Mouse (Mus musculus) limb, embryonic 15.5 days (tissue): ENCODE results near the gene Smarcd3. TPM values are rescaled to one million over a fixed set of nuclear protein-coding genes. Genes with fewer than 3 reads are reported as not detected.

Experiments used
- ATAC-seq: fragments of 200-750 bp; cut with Nextera tagmentation; 2 replicates; pipeline ENCODE4 v1.8.0; 2017; ENCODE audit warnings: low read depth, moderate TSS enrichment; ENCODE audit not compliant: insufficient number of reproducible peaks, low FRiP score, low TSS enrichment
- H3K27ac ChIP-seq: fragments of 300-500 bp; sonication (generic); 2 replicates; pipeline ENCODE4 v1.5.1; 2015; ENCODE audit warnings: moderate library complexity, mild to moderate bottlenecking, inconsistent platforms
- H3K27me3 ChIP-seq: fragments of 300-500 bp; sonication (generic); 2 replicates; pipeline ENCODE4 v1.6.1; 2015; ENCODE audit warnings: inconsistent platforms
- H3K36me3 ChIP-seq: fragments of 300-500 bp; sonication (generic); 2 replicates; pipeline ENCODE4 v1.6.1; 2015; ENCODE audit warnings: inconsistent platforms
- H3K4me1 ChIP-seq: fragments of 300-500 bp; sonication (generic); 2 replicates; pipeline ENCODE4 v1.6.1; 2015; ENCODE audit warnings: inconsistent platforms
- H3K4me2 ChIP-seq: fragments of 300-500 bp; sonication (generic); 2 replicates; pipeline ENCODE4 v1.6.1; 2015; ENCODE audit warnings: mild to moderate bottlenecking, inconsistent platforms
- H3K4me3 ChIP-seq: fragments of 300-500 bp; sonication (generic); 2 replicates; pipeline ENCODE4 v1.5.1; 2015; ENCODE audit warnings: mild to moderate bottlenecking, inconsistent platforms
- H3K9ac ChIP-seq: fragments of 300-500 bp; sonication (generic); 2 replicates; pipeline ENCODE4 v1.6.1; 2015; ENCODE audit warnings: inconsistent platforms
- H3K9me3 ChIP-seq: fragments of 300-500 bp; sonication (generic); 2 replicates; pipeline ENCODE4 v1.6.1; 2016; ENCODE audit warnings: inconsistent platforms
- WGBS: fragments of 180-500 bp; shearing (Covaris S2); methylation state at CpG from one replicate; pipeline ENCODE4 v1.1.7; 2015; 5-methylcytosine and 5-hydroxymethylcytosine counted together
- polyA plus RNA-seq: library from polyadenylated mRNA; unstranded; fragments of >200 nt; fragmentation: Nextera tagmentation; extraction: Ambion mirVana; gene quantifications from 2 replicates; pipeline ENCODE4 v1.2.1, GENCODE M21; 2015

Smarcd3 gene
- 32.4 and 37.2 TPM in 2 replicates for polyA plus RNA-seq

GRCm38 (mm10) chr5:24623986-24624821, at the start of gene Smarcd3:
Gene Smarcd3, minus strand, starts transcription at chr5:24624411.
- no peak for ATAC-seq
- H3K27ac ChIP-seq = no peak within 1 kb of the TSS
- no peaks in the 10 kb centered on the region for H3K36me3 ChIP-seq
- no peaks in the 10 kb centered on the region for H3K9me3 ChIP-seq
- H3K27me3 ChIP-seq = peaks cover 17% of the 10 kb centered on the region; the same call in 1 of the 2 replicates
- peak within 1 kb of the TSS; percentile 52 for H3K4me3 ChIP-seq
- 0 out of 2 replicates have a peak within 1 kb of the TSS, but pooled peaks have one; percentile 20 for H3K9ac ChIP-seq
- peak within 1 kb of the TSS; percentile 90 for H3K4me2 ChIP-seq
- peaks cover 32% of the 10 kb centered on the region for H3K4me1 ChIP-seq
- WGBS = 3% methylated on average over 29 of the region's 37 CpGs

DNA sequence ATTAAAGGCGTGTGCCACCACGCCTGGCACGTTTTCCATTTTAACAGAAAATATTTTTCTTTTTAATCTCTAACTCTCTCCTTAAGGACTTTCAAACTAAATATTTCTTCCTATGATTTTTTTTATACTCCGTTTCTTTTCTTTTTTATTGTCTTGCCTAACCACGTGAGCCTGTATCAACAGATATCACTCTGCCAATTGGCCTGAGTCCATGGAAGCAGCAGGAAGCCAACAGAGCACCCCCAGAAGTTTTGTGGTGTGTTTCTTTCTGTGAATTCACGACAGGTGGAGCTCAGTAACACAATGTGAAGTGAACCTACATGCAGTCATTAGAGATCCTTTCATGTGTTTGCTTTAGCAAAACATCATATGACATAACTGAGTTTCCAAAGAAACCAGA, 37.2 kb upstream of the Smarcd3 start:
- ATAC-seq = no peak

GRCm38 (mm10) chr5:24659708-24660423, 35.7 kb upstream of the Smarcd3 start:
- Histone ChIP-seq H3K9me3 (no peaks in the 10 kb centered on the region), H3K27ac (no peak overlapping the region), H3K27me3 (no peaks in the 10 kb centered on the region), H3K9ac (no peak overlapping the region), H3K4me1 (no peaks in the 10 kb centered on the region), H3K36me3 (no peaks in the 10 kb centered on the region), H3K4me3 (no peak overlapping the region), H3K4me2 (no peak overlapping the region)
- ATAC-seq = no peak
- 74% methylated on average over 4 of the region's 4 CpGs for WGBS

More for the DNA sequence above, 37.2 kb upstream of the Smarcd3 start:
- Histone ChIP-seq H3K27ac (no peak overlapping the region), H3K27me3 (no peaks in the 10 kb centered on the region), H3K36me3 (no peaks in the 10 kb centered on the region), H3K4me1 (no peaks in the 10 kb centered on the region), H3K9me3 (no peaks in the 10 kb centered on the region), H3K9ac (no peak overlapping the region), H3K4me3 (no peak overlapping the region), H3K4me2 (no peak overlapping the region)
- WGBS = 64% methylated on average over 6 of the region's 6 CpGs

- no peak overlapping the region for H3K27ac ChIP-seq
- H3K36me3 ChIP-seq = no peaks in the 10 kb centered on the region
- H3K4me1 ChIP-seq = no peaks in the 10 kb centered on the region
- H3K9ac ChIP-seq = no peak overlapping the region
- no peaks in the 10 kb centered on the region for H3K27me3 ChIP-seq
- H3K4me2 ChIP-seq = no peak overlapping the region
- 17% methylated on average over 2 of the region's 2 CpGs for WGBS
- ATAC-seq = no peak
- no peak overlapping the region for H3K4me3 ChIP-seq
- H3K9me3 ChIP-seq = no peaks in the 10 kb centered on the region
Observed at GRCm38 (mm10) chr5:24657113-24657512, 32.9 kb upstream of the Smarcd3 start.

DNA sequence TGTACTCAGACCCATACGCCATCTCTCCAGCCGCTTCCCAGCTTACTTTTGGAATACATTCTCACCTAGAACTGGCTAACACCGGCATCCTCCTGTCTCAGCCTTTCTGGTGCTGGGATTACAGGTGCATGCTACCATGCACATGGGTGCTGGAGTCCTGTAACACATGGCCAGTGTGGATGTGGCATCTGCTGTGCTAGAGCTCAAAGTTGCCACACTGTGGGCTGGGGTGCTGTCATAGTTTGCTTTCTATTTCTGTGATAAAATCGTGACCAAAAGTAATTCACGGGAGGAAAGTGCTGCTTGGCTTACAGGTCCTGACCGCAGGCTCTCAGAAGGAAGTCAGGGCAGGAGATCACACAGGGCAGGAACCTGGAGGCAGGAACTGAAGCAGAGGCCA, 30.3 kb upstream of the Smarcd3 start:
- no peak for ATAC-seq
- Histone ChIP-seq H3K27ac (no peak overlapping the region), H3K4me1 (no peaks in the 10 kb centered on the region), H3K4me2 (no peak overlapping the region), H3K36me3 (no peaks in the 10 kb centered on the region), H3K27me3 (no peaks in the 10 kb centered on the region), H3K9ac (no peak overlapping the region), H3K9me3 (no peaks in the 10 kb centered on the region), H3K4me3 (no peak overlapping the region)
- 81% methylated on average over 6 of the region's 6 CpGs for WGBS

DNA sequence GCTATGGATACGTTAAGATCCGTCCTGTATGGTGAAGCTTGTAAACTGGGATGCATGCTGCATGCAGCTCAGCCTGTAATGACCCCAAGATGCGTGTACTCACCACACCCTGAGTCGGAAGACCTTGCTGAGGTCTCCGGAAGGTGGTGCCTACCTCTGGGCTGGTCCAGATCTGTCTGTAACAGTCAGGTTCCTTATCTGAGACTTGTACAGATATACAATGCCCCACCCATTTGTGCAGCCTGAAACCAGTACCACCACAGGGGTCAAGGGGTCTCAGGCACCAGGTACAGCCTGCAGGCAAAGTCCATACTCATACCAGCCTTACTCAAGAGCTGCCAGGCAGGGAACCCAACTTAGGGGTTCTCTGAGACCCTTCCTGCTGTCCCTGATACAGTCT, 28.6 kb upstream of the Smarcd3 start:
- no peaks in the 10 kb centered on the region for H3K36me3 ChIP-seq
- 81% methylated on average over 5 of the region's 5 CpGs for WGBS
- no peak overlapping the region for H3K27ac ChIP-seq
- H3K4me1 ChIP-seq = no peaks in the 10 kb centered on the region
- no peaks in the 10 kb centered on the region for H3K27me3 ChIP-seq
- H3K4me2 ChIP-seq = no peak overlapping the region
- 0 out of 2 replicates have a peak, but pooled peaks have one; percentile 8 for ATAC-seq
- H3K9me3 ChIP-seq = no peaks in the 10 kb centered on the region
- no peak overlapping the region for H3K9ac ChIP-seq
- H3K4me3 ChIP-seq = no peak overlapping the region

DNA sequence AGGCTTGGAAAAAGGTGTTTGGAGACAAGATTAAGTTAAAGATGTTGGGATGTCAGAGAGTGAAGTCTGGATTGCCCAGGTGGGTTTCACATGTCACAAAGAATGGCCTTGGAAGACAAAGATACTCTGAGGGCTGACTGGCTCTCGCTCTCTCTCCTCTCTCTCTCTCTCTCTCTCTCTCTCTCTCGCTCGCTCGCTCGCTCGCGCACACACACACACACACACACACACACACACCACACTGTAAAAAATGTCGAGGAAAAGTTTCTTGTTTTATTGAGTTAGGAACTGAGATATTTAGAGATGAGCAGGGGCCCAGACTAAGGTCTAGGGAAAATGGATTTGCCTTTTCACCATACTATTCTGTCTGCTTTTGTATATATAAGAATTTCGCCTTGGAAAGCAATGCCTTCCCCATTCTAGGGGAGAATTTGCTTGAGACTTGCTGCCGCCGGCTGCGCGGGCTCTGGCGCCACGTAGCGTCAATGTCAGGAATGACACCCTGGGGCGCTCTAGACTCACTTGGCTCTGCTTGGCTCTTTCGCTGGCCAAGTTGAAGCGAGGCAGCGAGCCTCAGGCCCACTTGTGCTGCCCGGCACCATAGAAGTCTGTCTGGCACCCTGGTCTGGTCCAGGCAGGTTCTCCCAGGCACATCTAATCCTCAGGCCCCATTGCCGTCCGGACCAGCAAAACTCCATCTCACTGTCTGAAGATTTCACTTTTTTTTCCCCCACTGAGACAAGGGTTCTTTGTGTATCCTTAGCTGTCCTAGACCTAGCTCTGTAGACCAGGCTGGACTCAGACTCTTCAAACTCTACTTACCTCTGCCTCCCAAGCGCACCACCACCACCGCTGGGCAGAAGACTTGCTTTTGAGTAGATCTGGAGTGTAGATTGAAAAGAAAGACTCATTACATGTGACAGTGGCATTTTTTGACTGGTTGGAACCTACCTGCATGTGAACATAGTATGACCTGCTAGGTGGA, 27.8 kb upstream of the Smarcd3 start:
- Histone ChIP-seq H3K9ac (no peak overlapping the region), H3K27ac (no peak overlapping the region), H3K27me3 (no peaks in the 10 kb centered on the region), H3K36me3 (no peaks in the 10 kb centered on the region), H3K4me3 (no peak overlapping the region), H3K4me1 (no peaks in the 10 kb centered on the region), H3K9me3 (no peaks in the 10 kb centered on the region), H3K4me2 (no peak overlapping the region)
- WGBS = 22% methylated on average over 22 of the region's 25 CpGs
- 0 out of 2 replicates have a peak, but pooled peaks have one; percentile 47 for ATAC-seq

GRCm38 (mm10) chr5:24651356-24651755, 27.1 kb upstream of the Smarcd3 start:
- Histone ChIP-seq H3K4me2 (no peak overlapping the region), H3K36me3 (no peaks in the 10 kb centered on the region), H3K27me3 (no peaks in the 10 kb centered on the region), H3K4me1 (no peaks in the 10 kb centered on the region), H3K4me3 (no peak overlapping the region), H3K9ac (no peak overlapping the region), H3K9me3 (no peaks in the 10 kb centered on the region), H3K27ac (no peak overlapping the region)
- ATAC-seq = no peak
- WGBS = 80% methylated on average over 6 of the region's 6 CpGs

DNA sequence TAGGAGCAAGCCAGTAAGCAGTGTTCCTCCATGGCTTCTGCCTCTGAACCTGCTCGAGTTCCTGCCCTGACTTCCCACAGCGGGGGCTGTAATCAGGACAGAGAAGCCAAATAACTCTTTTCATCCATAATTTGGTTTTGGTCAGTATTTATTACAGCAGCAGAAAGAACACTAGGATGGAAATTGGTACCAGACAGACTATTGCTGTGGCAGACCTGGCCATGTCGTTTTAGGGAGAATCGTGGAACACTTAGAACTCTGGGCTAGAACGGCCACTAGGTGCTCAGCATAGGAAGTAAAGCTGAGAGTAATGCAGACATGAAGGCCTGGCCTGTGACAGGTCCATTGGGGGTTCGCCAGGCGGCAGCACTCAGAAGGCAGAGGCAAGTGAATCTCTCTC, 25.5 kb upstream of the Smarcd3 start:
- Histone ChIP-seq H3K9me3 (no peaks in the 10 kb centered on the region), H3K36me3 (no peaks in the 10 kb centered on the region), H3K27me3 (no peaks in the 10 kb centered on the region), H3K9ac (no peak overlapping the region), H3K27ac (no peak overlapping the region), H3K4me2 (no peak overlapping the region), H3K4me1 (no peaks in the 10 kb centered on the region), H3K4me3 (no peak overlapping the region)
- 62% methylated on average over 7 of the region's 7 CpGs for WGBS
- no peak for ATAC-seq

DNA sequence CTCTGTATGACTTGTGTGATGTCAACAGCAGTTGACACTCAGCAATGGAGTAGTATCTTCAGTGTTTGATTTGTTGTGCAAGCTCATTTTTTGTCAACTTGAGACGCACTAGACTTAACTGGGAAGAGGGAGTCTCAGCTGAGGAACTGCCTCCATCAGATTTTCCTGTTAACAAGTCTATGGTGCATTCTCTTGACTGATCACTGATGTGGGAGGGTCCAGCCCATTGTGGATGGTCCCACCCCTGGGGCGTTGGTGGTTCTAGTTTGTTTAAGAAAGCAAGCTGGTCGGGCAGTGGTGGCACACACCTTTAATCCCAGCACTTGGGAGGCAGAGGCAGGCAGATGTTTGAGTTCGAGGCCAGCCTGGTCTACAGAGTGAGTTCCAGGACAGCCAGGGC, 25.0 kb upstream of the Smarcd3 start:
- H3K4me2 ChIP-seq = no peak overlapping the region
- H3K4me3 ChIP-seq = no peak overlapping the region
- no peaks in the 10 kb centered on the region for H3K4me1 ChIP-seq
- no peaks in the 10 kb centered on the region for H3K9me3 ChIP-seq
- H3K27me3 ChIP-seq = no peaks in the 10 kb centered on the region
- H3K27ac ChIP-seq = no peak overlapping the region
- H3K36me3 ChIP-seq = no peaks in the 10 kb centered on the region
- WGBS = 60% methylated on average over 4 of the region's 4 CpGs
- no peak for ATAC-seq
- H3K9ac ChIP-seq = no peak overlapping the region

DNA sequence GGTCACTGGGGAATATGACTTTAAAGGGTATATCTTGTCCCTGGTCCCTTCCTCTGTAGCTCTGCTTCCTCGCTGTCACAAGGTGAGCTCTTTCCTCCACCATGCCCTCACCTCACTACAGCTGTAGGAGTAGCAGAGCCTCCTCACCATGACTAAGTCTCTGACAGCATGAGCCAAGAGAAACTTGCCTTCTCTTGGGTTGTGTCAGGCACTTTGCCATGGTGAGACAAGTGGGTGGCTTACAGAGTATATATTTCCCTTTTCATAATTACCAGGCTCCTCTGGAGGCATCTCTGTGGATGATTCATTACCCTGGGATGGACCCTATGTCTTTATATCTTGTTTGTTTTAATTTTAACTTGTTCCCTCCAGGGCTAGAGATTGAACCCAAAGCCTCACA, 21.2 kb upstream of the Smarcd3 start:
- 83% methylated on average over 1 of the region's 1 CpGs for WGBS
- Histone ChIP-seq H3K4me2 (no peak overlapping the region), H3K36me3 (no peaks in the 10 kb centered on the region), H3K27ac (no peak overlapping the region), H3K4me1 (no peaks in the 10 kb centered on the region), H3K4me3 (no peak overlapping the region), H3K27me3 (no peaks in the 10 kb centered on the region), H3K9ac (no peak overlapping the region), H3K9me3 (no peaks in the 10 kb centered on the region)
- no peak for ATAC-seq
